Mouse (Mus musculus) bone marrow, adult 2 months (tissue): ENCODE measurements around the gene Trappc3l.

Experiments used
- CTCF ChIP-seq: fragments of 200-500 bp; IDR thresholded peaks from 2 replicates; pipeline ENCODE4 v1.5.1; 2011; ENCODE audit warnings: low read length, control low read depth; ENCODE audit not compliant: control insufficient read depth, insufficient read depth
- POLR2A ChIP-seq: fragments of 200-500 bp; IDR thresholded peaks from 2 replicates; pipeline ENCODE4 v1.6.1; 2011; ENCODE audit warnings: low read depth, mild to moderate bottlenecking, control low read depth, low read length, borderline replicate concordance; ENCODE audit not compliant: control insufficient read depth

DNA sequence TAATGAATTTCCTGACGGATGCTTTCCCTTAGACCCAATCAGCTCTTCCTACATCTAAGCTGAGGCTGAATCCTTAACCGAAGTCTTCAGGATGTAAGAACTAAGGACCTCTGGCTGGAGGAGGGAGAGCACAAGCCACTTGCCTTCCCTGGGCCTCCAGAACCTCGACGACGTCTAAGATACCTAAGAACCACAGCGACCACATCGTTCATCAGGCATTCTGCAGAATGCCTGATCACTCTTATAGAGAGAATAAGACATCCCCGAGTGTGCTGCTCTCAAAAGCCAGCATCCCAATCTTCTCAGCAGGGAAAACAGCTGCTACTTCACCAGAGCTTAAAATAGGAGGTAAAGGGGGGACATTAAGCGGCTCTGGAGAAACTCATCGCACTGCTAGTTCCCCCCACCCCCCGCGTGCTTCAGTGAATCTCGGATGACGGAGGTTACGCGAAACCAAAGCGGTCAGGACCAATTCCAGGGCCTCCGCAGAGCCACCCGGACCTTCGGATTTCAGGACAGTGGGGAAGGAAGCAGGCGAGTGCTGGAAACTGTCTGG lies 18.6 kb upstream of the Trappc3l start:
- TF ChIP-seq POLR2A: no peak
- no peak for TF ChIP-seq CTCF
